Mouse (Mus musculus) adipocyte (in vitro differentiated cells): ENCODE measurements at regions not wholly inside any gene's neighbourhood (a gene's known extent, or its start where the extent isn't known, plus 50 kb on each side); places are given as distances from the start of the nearest gene placed in this dataset.

Experiments
- DNase-seq: peaks from one replicate; pipeline ENCODE4 v3.0.0-alpha.2; 2016; ENCODE audit warnings: low spot score

GRCm38 (mm10) chr6:99936716-99937115 lies 210.5 kb upstream of the Prok2 start:
- DNase-seq, result peak; percentile 55

DNA sequence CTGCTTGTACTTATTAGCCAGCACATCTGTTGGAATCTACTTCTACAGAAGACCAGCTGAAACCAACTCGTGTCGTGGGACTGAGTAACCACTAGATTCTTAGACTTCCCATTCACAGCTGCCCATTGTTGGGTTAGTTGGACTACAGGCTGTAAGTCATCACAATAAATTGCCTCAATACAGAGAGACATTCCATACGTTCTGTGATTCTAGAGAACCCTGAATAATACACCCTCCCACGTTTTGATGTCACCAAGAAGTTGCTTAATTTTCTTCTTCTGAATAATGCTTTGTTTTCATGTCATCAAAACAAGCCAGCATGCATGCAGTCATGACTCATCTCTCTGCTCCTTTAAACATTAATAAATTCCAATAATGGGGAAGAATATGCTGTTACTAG lies 209.2 kb upstream of the Prok2 start:
- no peak for DNase-seq

DNA sequence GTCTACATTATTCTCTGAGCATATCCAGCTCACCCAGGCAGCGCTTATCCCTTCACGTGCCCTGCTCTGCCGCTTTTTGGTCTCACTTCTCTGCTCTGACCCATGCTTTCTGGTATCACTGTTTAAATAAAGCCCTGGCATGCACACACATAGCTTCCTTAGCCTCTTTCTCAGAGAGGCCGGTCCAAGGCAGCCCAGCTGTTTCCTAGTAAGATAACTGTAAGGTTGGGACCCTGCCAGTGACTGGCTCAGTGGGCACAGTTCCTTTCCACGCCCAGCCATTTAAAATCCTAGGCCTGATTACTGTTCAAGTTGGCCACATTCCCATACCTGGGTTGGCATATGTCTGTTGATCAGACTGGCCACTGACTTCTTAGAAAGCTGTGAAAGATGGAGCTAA lies 208.2 kb upstream of the Prok2 start:
- peak; percentile 59 for DNase-seq

- DNase-seq, result no peak
Measured at GRCm38 (mm10) chr6:99933404-99933803, 207.2 kb upstream of the Prok2 start.

GRCm38 (mm10) chr6:99932923-99933322 lies 206.7 kb upstream of the Prok2 start:
- DNase-seq, result no peak

DNA sequence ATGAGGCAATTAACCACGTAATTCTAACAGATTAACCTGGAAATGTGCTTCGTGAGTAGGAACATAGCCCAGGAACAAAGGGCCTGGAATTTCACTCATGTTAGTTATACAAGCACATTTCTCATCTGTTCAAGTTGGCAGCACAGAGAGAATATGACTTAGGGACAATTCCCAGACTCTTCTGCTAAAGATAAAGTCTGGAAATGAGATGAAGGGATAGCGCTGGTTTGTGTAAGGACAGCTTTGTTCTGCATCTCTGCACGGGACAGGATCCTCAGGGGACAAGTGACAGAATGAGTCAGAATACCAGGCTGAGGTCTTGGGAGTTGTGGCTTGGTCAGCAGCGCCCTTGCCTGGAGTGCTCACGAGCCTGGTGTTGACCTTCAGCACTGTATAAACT lies 206.2 kb upstream of the Prok2 start:
- DNase-seq, result no peak

DNA sequence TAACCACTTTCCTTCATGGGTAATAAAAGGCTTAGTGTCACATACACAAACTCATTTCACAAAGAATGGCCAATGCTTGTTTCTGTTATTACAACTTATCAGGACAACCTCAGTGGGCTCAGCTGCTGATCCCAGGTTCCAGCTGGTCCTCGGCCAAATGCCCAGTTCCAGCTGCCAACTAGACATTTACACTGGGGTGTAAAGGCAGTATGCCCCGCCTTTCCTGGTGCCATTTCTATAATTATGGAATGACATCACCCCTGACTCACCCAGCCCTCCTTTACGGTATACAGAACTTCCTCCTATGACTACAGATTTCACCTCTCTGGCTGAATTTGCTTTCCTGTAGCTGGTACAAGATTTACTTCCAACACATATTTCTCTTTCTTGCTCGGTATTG lies 205.4 kb upstream of the Prok2 start:
- no peak for DNase-seq

DNA sequence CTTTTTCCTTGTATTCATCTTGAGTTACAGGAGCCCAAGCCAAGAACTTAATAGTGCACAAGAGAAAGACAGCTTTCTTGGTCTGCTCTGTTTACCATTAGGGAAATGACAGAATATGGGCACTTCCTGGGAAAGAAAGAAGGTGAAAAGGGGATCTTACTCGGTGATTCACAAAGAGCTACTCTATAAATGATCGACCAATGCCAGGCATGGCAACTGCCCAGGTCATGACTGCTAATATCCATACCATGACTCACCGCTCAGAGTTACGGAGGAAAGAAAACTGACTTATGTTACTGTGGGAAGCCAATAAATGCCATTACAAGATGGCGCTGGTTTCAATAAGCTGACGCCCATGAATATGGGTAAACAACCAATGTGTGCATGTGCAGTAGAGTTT lies 204.1 kb upstream of the Prok2 start:
- no peak for DNase-seq

DNA sequence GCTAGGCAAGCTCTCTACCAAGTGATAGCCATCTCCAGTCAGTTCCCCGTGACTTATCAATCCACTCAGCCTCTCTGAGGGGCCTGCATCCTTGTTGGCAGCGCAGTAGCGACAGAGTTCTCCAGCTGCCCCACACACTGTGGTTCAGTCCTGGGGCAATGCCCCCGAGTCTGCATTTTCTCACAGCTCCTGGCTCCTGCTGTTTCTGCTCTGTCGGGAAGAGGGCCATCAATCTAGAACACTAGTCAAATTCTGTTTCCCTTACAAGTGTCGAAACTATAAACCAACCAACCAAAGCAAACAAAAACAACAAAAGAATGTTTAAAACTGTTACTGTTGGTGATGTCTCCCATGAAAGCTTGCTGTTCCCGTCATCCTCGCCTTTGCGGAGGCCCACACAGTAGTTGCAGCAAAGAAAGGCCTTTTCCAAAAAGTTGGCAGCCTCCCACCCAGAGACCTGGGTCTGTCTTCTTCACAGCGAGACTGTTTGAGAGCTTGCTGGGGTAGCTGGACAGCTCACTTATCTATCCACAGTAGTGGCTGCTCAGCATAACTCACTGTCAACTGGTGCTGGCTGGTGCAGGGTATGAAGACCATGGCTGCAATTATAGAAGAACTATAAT lies 201.9 kb upstream of the Prok2 start:
- peak; percentile 53 for DNase-seq

DNA sequence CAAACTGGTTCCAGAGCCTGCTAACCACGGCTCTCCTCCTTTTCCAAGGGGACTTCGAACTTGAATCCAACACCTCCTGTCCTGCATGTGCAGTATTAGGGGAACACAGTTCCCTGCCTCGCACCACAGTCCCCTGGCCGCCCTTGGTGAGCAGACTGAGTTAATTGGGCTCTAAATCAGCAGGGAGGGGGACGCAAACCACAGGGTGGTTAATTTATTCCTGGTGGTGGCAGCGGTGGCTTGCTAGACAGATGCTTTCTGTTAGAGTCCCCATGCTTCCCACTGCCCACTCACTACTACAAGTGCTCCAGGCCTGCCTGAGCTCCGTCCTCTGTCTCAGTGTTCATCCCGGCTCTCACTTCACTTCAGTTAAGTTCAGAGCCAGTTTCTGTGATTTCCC lies 198.0 kb upstream of the Prok2 start:
- no peak for DNase-seq

DNA sequence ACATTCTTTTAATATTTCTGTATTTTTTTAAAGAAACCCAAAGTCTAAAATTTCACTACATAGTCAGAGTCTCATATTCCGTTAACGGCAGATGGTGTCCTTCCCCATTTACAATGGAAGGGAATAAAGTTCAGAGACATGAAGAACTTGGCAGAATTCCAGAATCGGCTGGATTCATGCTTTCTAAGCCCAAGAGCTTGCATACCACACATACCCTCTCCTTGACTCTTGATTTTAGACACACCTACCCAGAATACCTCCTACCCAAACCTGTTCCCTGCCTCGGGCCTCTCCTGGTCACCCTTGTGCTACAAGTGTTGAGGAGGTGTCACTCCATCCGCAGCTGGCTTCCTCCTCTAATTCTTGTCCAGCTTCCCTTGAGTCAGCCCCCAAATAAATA lies 195.8 kb upstream of the Prok2 start:
- peak; percentile 55 for DNase-seq

DNA sequence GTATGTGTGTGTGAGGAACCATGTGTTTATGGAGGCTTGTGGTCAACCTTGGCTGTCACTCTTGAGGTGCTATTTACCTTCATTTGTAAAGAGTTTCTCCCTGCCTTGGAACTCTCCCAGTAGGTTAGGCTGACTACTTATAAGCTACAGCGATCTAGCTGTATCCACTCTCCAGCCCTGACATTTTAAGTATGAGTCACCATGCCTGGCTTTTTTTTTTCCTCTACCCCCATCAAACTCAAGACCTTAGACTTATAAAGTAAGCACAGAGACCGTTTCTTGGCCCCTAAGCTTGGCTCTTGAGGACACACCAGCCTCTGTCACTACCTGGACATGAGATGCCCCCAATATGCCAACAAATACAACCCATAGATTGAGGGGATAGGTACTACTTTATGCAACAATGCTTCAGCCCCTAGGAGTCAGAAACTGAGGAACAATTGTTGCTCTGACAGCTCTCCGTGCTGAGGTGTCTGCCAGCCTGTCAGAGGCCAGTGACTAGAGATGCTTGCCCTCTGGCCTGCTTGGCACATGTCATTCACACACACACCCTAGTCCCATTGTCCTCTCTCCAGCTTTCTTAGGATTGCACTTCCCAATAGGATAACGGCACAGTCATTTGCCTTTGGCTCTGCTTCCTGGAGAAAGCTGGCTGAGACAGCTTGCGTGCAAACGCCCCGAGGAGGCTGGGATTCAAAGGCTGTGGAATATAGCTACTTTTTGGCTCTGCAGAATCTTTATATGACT lies 193.8 kb upstream of the Prok2 start:
- peak; percentile 91 for DNase-seq

DNA sequence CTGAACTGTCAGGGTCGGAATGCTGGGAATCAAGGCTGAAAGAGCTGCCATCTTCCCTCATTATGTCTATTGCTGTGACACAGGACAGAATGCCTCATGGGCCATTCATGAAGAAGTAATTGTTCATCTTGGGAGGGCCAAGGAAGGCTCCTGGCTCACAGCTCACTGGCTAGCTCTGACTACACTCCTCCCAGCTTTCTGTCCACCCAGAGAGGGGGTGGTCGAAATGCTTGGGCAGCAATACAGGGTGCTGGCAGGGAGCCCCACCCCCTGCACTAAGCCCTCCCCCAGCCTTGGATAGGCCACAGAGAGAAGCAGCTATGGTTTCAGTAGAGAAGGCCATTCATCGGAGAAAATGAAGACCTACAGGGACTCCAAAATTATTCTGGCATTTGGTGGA lies 192.2 kb upstream of the Prok2 start:
- no peak for DNase-seq

DNA sequence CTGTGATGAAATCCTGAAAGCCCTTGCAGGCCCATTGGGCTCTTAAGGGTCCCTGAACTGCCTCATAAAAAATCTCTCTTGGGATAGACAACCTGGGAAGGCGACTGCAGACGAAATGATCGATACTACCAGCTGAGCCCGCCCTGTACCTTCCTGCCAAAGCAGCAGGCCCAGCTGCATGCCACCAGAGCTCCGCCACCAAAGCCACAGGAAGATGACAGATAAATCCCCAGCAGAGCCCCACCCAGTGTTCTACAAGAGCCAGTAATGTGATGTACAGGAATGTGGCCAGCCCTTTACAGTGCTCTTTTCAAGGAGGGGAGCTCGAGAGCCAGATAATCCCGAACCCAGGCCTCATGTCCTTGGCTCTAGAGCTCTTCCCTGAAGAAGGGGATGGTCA lies 183.7 kb upstream of the Prok2 start:
- no peak for DNase-seq

DNA sequence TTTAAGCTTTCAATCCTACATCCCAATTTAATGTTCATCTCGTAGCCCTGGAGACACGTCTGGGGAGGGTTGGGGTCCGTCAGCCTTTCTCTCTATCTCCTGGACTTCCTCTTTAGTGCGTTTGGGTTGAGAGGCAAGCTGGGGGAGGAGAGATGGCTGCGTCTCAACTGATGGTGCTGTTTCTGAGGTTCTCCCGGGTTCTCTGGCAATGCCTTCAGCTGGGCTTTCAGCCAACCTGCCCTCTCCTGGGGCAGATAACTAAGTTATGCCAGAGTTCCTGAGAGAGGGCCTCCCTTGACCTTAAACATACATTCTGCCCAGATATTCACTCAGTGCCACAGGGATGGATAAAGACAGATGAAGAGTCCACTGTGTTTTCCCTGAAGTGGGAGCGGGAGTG lies 183.3 kb upstream of the Prok2 start:
- DNase-seq, result peak; percentile 98

- no peak for DNase-seq
Measured at GRCm38 (mm10) chr6:99908066-99908465, 181.9 kb upstream of the Prok2 start.

DNA sequence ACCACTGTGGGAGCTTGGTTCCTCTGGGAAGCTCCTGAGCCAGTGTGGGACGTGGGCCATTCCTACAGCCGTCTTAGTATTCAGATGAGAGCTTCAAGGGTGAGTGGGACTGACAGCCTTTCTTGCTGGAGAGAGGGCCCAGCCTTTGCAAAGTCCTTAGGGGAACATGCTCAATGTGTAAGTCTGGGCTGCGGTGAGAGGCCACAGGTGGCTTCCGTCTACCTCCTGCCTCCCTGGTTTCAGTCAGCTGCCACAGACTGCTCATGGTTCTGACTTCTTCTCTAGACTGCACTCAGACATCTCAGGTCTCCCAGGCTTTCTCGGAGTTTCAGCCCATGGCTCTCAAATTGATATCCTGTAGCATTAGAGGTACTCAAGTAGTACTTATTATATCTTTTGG lies 179.0 kb upstream of the Prok2 start:
- DNase-seq, result no peak

DNA sequence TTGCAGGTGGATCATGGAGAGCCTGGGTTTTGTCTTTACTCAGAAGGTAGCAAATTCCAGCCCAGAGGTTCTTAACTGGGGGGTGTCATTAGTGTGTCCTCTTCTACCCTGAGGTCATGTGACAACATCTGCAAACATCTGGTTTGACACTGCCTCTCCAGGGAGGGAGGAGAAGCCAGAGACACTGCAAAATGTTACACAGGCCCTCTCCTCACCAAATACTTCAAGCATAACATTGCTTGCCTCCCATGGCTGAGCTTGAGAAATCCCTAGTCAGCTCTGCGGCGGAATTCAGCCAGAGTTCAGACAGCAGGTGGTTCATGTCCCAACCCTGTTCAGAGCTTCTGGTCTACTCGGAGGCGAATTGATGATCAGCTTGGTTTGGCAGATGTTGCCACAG lies 178.4 kb upstream of the Prok2 start:
- peak; percentile 60 for DNase-seq

DNA sequence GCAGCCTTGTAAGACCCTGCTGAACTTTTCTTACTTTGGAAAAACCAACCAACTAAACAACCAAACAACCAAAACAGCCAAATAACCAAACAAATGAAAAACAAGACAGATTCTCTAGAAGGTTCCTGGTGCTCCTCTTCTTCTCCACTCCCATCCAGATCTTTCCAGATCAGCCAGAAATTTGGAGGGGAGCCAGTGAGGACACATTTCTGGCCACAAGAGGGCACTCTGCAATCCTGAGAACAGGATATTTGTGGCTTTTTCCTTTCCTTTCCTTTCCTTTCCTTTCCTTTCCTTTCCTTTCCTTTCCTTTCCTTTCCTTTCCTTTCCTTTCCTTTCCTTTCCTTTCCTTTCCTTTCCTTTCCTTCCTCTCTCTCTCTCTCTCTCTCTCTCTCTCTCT lies 177.9 kb upstream of the Prok2 start:
- DNase-seq, result peak; percentile 91

DNA sequence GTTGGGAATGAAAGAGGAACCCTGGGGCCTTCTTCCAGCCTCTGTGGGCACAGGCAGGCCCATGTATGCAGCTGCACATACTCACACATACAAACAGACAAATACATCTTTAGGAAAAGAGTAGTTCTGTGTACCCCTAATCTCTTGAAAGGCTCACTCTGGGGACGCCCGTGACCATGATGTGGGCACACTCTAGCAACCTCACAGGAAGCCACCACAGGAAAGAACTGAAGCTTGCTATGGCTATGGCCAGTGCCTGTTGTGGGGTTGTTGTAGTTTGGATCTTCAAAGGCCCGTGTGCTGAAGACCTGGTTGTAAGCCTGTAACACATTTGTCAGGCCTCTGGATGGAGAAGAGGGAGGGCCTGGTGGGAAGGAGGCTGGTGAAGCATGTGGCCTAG lies 175.4 kb upstream of the Prok2 start:
- DNase-seq, result no peak

DNA sequence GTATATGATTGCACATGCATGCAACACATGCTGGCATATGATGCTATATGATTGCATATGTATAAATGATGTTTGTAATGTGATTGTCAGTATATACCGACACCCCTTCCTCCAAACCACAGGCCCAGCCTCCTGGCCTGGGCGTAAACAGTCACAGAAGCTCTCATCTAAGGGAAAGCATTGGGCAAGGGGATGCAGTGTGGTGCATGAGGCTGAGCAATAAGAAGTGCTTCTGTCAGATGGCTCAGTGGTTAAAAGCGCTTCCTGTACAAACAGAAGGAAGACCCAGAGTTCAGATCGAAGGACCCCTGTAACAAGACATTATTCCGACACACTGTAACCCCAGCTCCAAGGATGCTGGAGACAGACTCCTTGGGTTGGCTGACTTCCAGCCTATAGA lies 175.0 kb upstream of the Prok2 start:
- no peak for DNase-seq

GRCm38 (mm10) chr6:99899704-99900103 lies 173.5 kb upstream of the Prok2 start:
- DNase-seq, result no peak

- DNase-seq, result no peak
Measured at GRCm38 (mm10) chr6:99898077-99898476, 171.9 kb upstream of the Prok2 start.

DNA sequence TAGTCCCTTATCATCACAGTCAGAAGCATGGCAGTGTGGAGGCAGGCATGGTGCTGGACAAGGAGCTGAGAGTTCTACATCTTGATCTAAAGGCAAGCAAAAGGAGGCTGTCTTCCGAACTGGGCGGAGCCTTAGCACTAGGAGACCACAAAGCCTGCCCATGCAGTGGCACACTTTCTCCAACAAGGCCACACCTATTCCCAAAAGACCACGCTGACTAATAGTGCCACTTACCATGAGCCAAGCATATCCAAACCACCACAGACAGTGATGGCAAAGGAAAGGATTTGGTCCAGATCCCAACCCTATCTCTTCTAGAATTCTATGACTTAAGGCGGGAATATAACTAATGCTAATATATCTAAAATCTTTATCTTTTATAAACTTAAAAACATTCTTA lies 169.4 kb upstream of the Prok2 start:
- no peak for DNase-seq
